Mouse (Mus musculus): ENCODE results near the gene Ficd. TPM values are rescaled to one million over a fixed set of nuclear protein-coding genes. Genes with fewer than 3 reads are reported as not detected.

The Ficd gene
- 4.8 and 6.1 TPM in 2 replicates for polyA plus RNA-seq (2015; fragmentation: Nextera tagmentation; extraction: Ambion mirVana)

DNA sequence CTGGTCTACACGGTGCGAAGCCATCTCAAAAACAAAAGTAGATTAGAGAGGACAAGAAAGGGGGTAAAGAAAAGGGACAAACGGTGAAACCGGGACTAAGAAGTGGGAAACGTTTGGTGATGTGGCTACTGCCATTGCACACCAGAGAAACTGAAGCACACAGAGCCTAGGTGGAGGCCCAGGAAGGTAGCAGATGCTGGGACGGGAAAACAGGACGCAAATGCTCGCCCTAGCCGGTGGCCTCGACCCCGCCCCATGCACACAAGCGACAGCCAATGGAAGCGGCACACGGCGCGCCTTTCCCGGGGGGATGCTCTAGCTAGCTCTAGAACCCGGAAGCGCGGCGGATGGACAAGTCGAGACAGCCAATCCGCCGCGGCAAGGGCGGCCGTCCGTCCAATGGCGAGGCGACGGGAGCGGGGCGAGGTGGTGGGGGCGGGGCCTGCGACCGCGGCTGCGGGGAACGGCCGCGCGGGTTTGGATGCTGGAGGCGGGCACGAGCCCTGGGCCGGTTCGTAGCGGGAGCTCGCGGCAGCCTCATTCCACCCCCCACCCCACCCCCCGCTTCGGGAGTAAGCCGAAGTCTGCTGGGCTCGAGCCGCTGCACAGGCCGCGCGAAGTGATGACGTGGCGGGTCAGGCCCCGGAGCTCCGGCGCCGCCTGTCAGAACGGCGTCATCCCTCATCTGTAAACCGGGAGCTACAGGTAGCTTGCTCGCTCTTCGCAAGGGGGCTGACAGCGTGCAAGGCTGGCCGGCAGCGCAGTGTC, at the start of gene Ficd:
Ficd (plus strand) TSS at position 459 of the 768 bp plus-strand sequence.
- Histone ChIP-seq H3K9me3 (replicated peaks) (no peaks in the 10 kb centered on the region), H3K36me3 (peaks cover 25% of the 10 kb centered on the region), H3K4me2 (peak within 1 kb of the TSS; percentile 91), H3K27ac (peak within 1 kb of the TSS; percentile 93), H3K4me3 (replicated peaks) (peak within 1 kb of the TSS; percentile 65), H3K9ac (peak within 1 kb of the TSS; percentile 50), H3K4me1 (peaks cover 26% of the 10 kb centered on the region), H3K27me3 (no peaks in the 10 kb centered on the region)
- ATAC-seq (replicated peaks; ENCODE audit: low FRiP score) = peak; percentile 96
- 1% methylated on average over 71 of the region's 71 CpGs for WGBS

DNA sequence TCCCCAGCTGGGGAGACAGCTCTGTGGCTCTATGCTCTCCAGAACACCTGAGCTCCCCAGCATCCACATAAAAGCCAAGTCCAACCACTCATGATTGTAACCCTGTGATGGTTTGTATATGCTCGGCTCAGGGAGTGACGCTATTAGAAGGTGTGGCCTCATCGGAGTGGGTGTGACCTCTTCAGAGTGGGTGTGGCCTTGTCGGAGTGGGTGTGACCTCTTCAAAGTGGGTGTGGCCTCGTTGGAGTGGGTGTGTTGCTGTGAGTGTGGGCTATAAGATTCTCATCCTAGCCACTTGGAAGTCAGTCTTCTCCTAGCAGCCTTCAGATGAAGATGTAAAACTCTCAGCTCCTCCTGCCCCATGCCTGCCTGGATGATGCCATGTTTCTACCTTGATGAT, 48.1 kb upstream of the Ficd start:
- H3K4me3 ChIP-seq (replicated peaks) = no peak overlapping the region
- H3K36me3 ChIP-seq = no peaks in the 10 kb centered on the region
- H3K9me3 ChIP-seq (replicated peaks) = no peaks in the 10 kb centered on the region
- no peak overlapping the region for H3K27ac ChIP-seq
- 81% methylated on average over 5 of the region's 5 CpGs for WGBS
- H3K4me1 ChIP-seq = no peaks in the 10 kb centered on the region
- no peak for ATAC-seq (replicated peaks; ENCODE audit: low FRiP score)
- H3K27me3 ChIP-seq = no peaks in the 10 kb centered on the region
- no peak overlapping the region for H3K9ac ChIP-seq
- H3K4me2 ChIP-seq = no peak overlapping the region

DNA sequence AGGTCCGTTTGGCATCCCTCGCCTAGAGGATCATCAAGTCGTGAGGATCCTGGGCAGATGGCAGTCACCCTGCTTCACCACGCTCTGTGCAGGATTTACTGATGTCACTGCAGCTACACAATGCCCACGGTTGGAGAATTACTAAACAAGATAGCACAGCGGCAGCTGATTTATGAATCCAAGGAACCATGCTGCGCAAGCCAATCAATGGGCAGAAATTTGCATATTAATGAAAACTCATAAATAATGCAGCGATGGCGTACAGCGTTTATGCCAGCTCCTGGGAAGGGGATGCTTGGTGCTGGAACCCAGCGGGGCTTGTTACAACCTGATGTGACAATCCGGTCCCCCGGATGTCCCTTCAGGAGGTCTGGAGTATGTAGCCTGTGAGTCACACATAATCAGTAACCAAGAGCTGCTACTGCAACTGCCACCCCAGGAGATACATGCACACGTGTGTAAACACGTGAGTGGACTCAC, 45.5 kb upstream of the Ficd start:
- WGBS = 80% methylated on average over 15 of the region's 15 CpGs
- H3K4me1 ChIP-seq = peaks cover 6% of the 10 kb centered on the region; the same call in 1 of the 2 replicates
- no peak overlapping the region for H3K9ac ChIP-seq

DNA sequence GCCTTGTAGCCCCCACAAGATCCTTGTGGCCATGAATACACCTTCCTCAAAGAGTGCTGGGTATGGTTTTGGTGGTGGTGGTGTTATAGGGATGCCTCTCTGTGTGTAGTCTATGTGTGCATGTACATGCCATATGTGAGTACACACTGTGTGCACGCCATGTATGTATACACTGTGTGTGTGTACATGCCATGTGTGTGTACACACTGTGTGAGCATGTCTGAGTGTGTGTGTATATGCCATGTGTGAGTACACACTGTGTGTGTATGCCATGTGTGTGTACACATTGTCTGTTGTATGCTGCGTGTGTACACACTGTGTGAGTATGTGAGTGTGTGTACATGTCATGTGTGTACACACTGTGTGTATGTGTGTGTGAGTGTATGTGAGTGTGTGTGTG, 44.7 kb upstream of the Ficd start:
- Histone ChIP-seq H3K36me3 (no peaks in the 10 kb centered on the region), H3K27ac (no peak overlapping the region), H3K4me2 (no peak overlapping the region), H3K9ac (no peak overlapping the region), H3K9me3 (replicated peaks) (no peaks in the 10 kb centered on the region), H3K27me3 (no peaks in the 10 kb centered on the region), H3K4me1 (peaks cover 6% of the 10 kb centered on the region; the same call in 1 of the 2 replicates), H3K4me3 (replicated peaks) (no peak overlapping the region)
- 88% methylated on average over 2 of the region's 2 CpGs for WGBS
- no peak for ATAC-seq (replicated peaks; ENCODE audit: low FRiP score)

More for the DNA sequence above, 45.5 kb upstream of the Ficd start:
- no peaks in the 10 kb centered on the region for H3K9me3 ChIP-seq (replicated peaks)
- H3K27ac ChIP-seq = no peak overlapping the region
- H3K36me3 ChIP-seq = no peaks in the 10 kb centered on the region
- no peak for ATAC-seq (replicated peaks; ENCODE audit: low FRiP score)
- H3K27me3 ChIP-seq = no peaks in the 10 kb centered on the region
- H3K4me2 ChIP-seq = no peak overlapping the region
- no peak overlapping the region for H3K4me3 ChIP-seq (replicated peaks)

DNA sequence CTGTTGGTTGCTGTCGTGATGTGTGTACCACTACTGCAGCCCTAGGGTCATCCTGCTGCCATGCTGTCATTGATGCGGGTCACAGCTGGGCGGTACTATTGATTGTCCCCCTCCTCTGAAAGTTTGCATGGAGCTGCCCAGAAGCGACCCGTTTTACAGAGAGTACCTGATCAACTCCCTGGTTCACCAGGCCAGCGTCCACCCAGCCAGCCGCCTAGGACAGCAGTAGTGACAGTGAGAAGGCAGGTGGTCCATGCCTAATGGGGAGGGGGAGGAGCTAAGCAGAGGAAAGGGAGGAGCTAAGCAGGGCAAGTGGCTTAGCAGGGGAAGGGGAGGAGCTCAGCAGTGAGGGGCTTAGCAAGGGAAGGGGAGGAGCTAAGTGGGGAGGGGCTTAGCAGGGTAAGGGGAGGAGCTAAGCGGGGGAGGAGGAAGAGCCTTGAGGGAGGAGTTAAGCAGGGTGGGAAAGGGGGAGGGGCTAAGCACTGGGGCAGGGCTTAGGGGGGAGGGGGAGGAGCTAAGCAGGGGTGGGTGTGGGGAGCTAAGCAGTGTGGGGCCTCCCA, 42.3 kb upstream of the Ficd start:
- WGBS = 83% methylated on average over 8 of the region's 8 CpGs
- Histone ChIP-seq H3K4me2 (no peak overlapping the region), H3K36me3 (no peaks in the 10 kb centered on the region), H3K27ac (no peak overlapping the region), H3K9me3 (replicated peaks) (no peaks in the 10 kb centered on the region), H3K9ac (no peak overlapping the region), H3K4me1 (peaks cover 6% of the 10 kb centered on the region; the same call in 1 of the 2 replicates), H3K27me3 (no peaks in the 10 kb centered on the region), H3K4me3 (replicated peaks) (no peak overlapping the region)
- ATAC-seq (replicated peaks; ENCODE audit: low FRiP score) = no peak

DNA sequence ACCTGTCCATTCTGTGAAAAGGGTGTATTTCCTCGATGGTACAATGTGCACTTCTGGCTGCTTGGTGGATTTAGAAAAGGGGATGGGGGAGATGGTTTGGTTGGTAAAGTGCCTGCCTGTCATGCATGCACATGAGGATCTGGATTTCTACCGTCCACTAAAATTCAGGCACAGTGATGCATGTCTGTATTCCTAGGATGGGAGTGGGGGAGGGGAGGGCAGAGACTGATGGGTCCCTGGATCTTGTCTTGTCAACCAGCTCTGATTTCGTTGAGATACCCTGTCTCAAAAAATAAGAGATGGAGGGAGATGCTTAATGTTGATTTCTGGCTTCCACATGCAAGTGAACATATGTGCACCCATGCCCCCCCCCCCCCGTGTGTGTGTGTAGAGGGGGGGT, 41.6 kb upstream of the Ficd start:
- no peaks in the 10 kb centered on the region for H3K36me3 ChIP-seq
- WGBS = 42% methylated on average over 4 of the region's 4 CpGs
- H3K4me3 ChIP-seq (replicated peaks) = no peak overlapping the region
- H3K27ac ChIP-seq = no peak overlapping the region
- H3K9me3 ChIP-seq (replicated peaks) = no peaks in the 10 kb centered on the region
- H3K4me1 ChIP-seq = peaks cover 6% of the 10 kb centered on the region; the same call in 1 of the 2 replicates
- H3K27me3 ChIP-seq = no peaks in the 10 kb centered on the region
- no peak for ATAC-seq (replicated peaks; ENCODE audit: low FRiP score)
- H3K9ac ChIP-seq = no peak overlapping the region
- H3K4me2 ChIP-seq = no peak overlapping the region

DNA sequence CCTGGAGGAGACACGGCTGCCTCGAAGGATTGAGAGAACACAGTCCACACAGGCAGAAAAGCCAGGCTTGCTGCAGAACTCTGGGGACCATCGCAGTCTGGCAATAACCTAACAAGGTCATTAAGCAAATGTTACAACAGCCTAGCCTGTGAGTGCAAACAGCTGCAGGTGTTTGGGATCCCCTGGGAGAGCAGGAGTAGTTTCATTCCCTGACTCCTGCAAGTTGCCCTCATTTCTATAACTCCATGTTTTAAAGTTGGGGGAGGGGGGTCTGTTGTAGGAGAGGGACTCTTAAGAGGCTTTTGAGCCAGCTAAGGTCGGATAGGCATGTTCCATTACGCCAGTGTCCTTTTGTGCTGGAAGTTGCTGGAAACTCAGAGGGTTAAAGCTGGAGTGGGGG, 41.2 kb upstream of the Ficd start:
- no peaks in the 10 kb centered on the region for H3K36me3 ChIP-seq
- no peak for ATAC-seq (replicated peaks; ENCODE audit: low FRiP score)
- H3K27ac ChIP-seq = no peak overlapping the region
- H3K9ac ChIP-seq = no peak overlapping the region
- 20% methylated on average over 5 of the region's 5 CpGs for WGBS
- H3K27me3 ChIP-seq = no peaks in the 10 kb centered on the region
- H3K4me2 ChIP-seq = no peak overlapping the region
- no peak overlapping the region for H3K4me3 ChIP-seq (replicated peaks)
- H3K4me1 ChIP-seq = peaks cover 6% of the 10 kb centered on the region; the same call in 1 of the 2 replicates
- no peaks in the 10 kb centered on the region for H3K9me3 ChIP-seq (replicated peaks)

DNA sequence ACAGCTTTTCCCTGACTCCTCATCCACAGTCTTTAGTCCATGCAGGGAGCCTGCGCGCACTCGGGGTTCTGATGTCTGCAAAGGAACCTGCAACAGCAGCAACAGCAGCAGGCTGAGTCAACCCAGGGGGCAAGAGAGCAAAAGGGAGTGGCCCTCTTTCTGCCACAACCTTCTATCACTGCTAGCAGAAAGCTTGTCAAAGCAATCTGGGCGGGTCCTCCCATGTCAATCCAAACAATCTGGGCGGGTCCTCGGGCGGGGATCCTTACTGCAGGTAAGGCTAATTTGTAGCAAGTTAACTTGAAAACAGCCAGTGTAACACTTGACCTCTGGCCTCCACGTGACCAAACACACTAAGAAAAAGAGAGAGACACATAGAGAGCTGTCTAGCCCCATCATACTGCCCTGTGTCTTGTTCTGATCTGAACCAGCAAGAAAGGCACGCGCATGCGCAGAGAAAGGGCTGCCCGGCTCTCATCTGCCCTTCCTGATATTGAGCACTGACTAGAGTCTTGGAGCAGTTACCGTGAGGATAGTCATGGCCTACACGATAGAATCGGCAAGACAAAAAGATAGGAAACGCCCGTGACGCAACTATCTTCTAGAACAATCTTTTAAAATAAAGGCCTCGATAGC, 35.1 kb upstream of the Ficd start:
- H3K36me3 ChIP-seq = no peaks in the 10 kb centered on the region
- WGBS = 78% methylated on average over 19 of the region's 19 CpGs
- 0 out of 2 replicates have a peak, but pooled peaks cover 2% of the 10 kb centered on the region for H3K27me3 ChIP-seq
- 0 out of 2 replicates have a peak, but pooled peaks cover 8% of the 10 kb centered on the region for H3K4me1 ChIP-seq
- no peak overlapping the region for H3K9ac ChIP-seq
- no peak overlapping the region for H3K27ac ChIP-seq
- no peak overlapping the region for H3K4me2 ChIP-seq
- H3K4me3 ChIP-seq (replicated peaks) = no peak overlapping the region
- H3K9me3 ChIP-seq (replicated peaks) = no peaks in the 10 kb centered on the region
- ATAC-seq (replicated peaks; ENCODE audit: low FRiP score) = no peak

DNA sequence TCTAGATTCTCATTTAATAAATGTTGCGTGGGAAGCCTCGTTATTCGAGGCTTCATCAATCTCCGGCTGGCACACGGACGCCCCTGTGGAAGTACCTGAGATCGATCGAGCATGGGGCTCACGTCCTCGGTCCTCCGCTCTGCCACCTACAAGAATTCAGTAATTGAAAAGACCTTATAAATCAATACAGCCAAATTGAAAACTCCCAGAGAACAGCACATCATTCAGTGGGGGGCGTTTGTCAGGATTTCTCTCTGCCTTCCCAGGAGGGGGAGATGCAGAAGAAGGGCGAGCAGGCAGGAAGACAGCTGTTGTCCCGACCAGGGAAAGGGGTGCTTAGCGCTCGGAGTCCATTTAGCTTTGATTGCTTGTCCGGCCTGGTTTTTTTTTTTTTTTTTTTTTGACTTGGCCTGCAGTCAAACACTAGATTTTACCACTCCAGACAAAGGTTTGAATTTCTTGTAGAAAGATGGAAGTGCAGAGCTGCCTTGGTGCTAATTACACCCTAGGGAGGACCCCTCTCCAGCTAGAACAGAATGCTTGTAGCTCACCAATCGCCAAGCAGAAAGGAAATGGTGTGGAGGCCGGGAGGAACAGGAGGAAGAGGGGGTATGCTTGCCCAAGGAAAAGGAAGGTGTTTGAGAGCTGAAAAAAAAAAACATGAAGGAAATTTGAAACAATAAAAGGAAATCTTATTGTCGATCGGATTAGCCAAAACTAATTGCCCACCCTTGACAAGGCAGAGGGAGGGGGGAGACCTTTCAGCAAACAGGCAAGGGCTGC, 31.6 kb upstream of the Ficd start:
- peak overlapping the region; percentile 38 for H3K27ac ChIP-seq

DNA sequence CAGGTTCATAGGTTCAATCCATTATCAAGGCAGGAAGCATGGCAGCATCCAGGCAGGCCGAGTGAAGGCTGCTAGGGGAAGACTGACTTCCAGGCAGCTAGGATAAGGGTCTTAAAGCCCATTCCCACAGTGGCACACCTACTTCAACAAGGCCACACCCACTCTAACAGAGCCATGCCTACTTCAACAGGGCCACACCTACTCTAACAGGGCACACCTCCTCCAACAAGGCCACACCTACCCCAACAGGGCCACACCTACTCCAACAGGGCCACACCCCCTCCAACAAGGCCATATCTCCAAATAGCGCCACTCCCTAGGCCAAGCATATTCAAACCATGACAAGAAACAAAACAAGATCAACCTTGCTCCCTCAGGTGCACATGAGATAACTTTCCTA, 22.7 kb upstream of the Ficd start:
- 73% methylated on average over 2 of the region's 2 CpGs for WGBS
- Histone ChIP-seq H3K9me3 (replicated peaks) (no peaks in the 10 kb centered on the region), H3K27ac (no peak overlapping the region), H3K4me3 (replicated peaks) (no peak overlapping the region), H3K4me1 (0 out of 2 replicates have a peak, but pooled peaks cover 2% of the 10 kb centered on the region), H3K4me2 (no peak overlapping the region), H3K36me3 (no peaks in the 10 kb centered on the region), H3K9ac (no peak overlapping the region), H3K27me3 (no peaks in the 10 kb centered on the region)
- ATAC-seq (replicated peaks; ENCODE audit: low FRiP score) = no peak

More for the DNA sequence above, 31.6 kb upstream of the Ficd start:
- no peak overlapping the region for H3K9ac ChIP-seq
- H3K4me2 ChIP-seq = 0 out of 2 replicates have a peak overlapping the region, but pooled peaks have one; percentile 7
- ATAC-seq (replicated peaks; ENCODE audit: low FRiP score) = no peak
- H3K4me1 ChIP-seq = 0 out of 2 replicates have a peak, but pooled peaks cover 8% of the 10 kb centered on the region
- H3K36me3 ChIP-seq = no peaks in the 10 kb centered on the region
- no peak overlapping the region for H3K4me3 ChIP-seq (replicated peaks)
- 38% methylated on average over 21 of the region's 21 CpGs for WGBS
- no peaks in the 10 kb centered on the region for H3K9me3 ChIP-seq (replicated peaks)
- 0 out of 2 replicates have a peak, but pooled peaks cover 4% of the 10 kb centered on the region for H3K27me3 ChIP-seq

DNA sequence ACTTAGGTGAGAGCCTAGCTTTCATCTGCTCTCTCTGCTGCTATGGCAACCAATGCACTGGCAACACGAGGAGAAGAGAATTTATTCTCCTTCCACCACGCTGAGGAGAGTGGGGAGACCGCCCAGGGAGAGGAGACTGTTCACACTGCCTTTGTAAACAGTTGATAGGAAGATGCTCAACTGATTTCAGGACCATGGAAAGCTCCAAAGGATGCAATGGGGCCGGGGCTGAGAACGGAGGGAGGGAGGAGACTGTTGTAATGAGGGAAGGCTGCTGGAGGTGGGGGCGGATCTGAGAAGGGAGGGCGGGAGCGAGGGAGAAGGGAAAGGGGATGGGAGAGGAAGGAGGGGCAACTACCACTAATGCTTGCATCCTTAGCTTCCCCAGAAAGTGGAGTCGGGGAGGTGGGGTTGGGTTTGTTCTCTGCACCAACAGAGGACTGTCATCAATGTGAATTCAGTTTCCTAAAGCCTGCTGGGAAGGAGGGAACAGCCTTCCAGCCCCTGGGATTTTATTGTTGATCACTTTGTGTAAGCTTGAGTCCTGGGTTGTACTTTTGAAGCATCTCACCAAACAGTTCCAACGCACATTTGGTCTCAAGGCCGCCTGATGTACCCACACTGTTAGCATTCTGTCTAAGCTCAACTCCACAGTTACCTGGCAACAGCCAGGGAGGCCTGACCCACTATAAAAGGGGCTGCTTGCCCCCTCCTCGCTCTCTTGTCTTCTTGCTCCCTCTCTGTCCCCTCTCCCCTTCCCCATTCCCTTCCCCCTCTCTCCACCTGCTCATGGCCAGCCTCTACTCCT, 18.8 kb upstream of the Ficd start:
- Histone ChIP-seq H3K36me3 (no peaks in the 10 kb centered on the region), H3K9me3 (replicated peaks) (no peaks in the 10 kb centered on the region), H3K27me3 (no peaks in the 10 kb centered on the region), H3K4me1 (0 out of 2 replicates have a peak, but pooled peaks cover 2% of the 10 kb centered on the region), H3K27ac (no peak overlapping the region), H3K9ac (no peak overlapping the region), H3K4me2 (no peak overlapping the region), H3K4me3 (replicated peaks) (no peak overlapping the region)
- 10% methylated on average over 12 of the region's 12 CpGs for WGBS
- ATAC-seq (replicated peaks; ENCODE audit: low FRiP score) = no peak
